Mouse (Mus musculus): ENCODE data around the gene Gpalpp1. TPM values are rescaled to one million over a fixed set of nuclear protein-coding genes. Genes with fewer than 3 reads are reported as not detected.
A peak's percentile ranks its signal among the peaks of the same experiment; 100 is the strongest.

The Gpalpp1 gene
- polyA plus RNA-seq, 1 experiment from 2014 or later = 9.7 TPM

DNA sequence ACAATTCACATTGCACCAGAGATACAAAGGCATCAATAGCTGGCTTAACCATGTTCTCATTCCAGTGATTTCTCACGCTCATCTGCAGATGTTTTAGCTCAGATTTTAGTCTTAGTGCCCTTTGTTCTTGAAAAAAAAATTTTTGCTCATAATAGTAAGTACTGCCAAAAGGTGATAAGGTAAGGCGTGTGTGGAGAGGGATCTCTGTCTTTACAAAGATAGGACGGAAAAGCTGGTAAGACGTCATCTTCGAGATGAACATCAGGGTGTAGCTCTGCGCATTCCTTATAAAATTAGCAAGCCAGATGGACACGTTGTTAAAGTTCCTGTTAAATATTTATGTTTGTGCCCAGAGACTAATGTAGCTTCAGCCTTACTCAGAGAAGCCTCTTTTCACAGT, 35.3 kb upstream of the Gpalpp1 start:
- no peak for TF ChIP-seq CTCF (IDR thresholded peaks at IDR 0.05; ENCODE audit: low read depth)
- Histone ChIP-seq H3K27ac (no peak overlapping the region), H3K36me3 (ENCODE audit: insufficient read depth, low read length) (no peaks in the 10 kb centered on the region), H3K4me3 (replicated peaks; ENCODE audit: low read depth, low read length) (no peak overlapping the region), H3K4me2 (ENCODE audit: low read length) (no peak overlapping the region), H3K9ac (ENCODE audit: low read depth, low read length) (no peak overlapping the region), H3K27me3 (ENCODE audit: insufficient read depth, low read length) (no peaks in the 10 kb centered on the region), H3K9me3 (replicated peaks; ENCODE audit: low read length) (no peaks in the 10 kb centered on the region), H3K4me1 (replicated peaks; ENCODE audit: insufficient read depth, low read length) (0 out of 2 replicates have a peak, but pooled peaks cover 9% of the 10 kb centered on the region)
- DNase-seq (ENCODE audit: low spot score) (no peak), ATAC-seq (replicated peaks; ENCODE audit: low FRiP score, low read depth) (no peak)
- 66% methylated on average over 7 of the region's 7 CpGs for WGBS

DNA sequence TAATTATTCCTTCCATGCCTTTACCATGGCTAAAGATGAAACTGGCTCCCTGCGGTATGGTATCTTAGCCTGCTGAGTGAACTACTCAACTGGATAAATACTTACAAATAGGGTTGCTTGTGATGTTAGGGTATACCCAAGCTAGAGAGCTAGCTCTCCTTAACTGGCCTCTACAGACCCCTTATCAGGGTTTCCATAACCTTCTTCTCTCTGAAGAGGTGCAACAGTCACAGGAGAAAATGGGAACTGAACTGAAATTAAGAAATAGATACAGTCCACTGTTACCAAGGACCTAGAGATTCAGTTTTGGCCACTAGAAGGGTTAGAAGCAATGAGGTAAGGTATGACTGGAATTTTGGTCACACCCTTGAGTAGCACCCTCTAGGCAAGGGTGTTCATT, 34.7 kb upstream of the Gpalpp1 start:
- no peak for TF ChIP-seq CTCF (IDR thresholded peaks at IDR 0.05; ENCODE audit: low read depth)
- 76% methylated on average over 1 of the region's 1 CpGs for WGBS

DNA sequence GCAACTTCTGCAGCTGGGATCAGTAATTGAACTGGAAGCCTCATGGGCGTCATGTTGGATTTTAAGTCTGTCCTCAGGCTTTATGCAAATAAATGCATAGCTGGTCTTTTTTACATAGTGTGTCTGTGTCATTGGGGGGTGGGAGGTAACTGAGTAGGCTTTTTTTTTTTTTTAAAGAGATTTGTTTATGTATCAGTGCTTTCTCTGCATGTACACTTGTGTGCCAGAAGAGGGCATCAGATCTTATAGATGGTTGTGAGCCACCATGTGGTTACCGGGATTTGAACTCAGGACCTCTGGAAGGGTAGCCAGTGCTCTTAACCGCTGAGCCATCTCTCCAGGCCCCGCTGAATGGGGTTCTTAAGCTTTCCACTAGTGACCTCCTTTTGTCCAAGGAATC, 24.4 kb upstream of the Gpalpp1 start:
- H3K4me1 ChIP-seq (replicated peaks; ENCODE audit: insufficient read depth, low read length) = no peaks in the 10 kb centered on the region
- H3K4me3 ChIP-seq (replicated peaks; ENCODE audit: low read depth, low read length) = no peak overlapping the region
- H3K27ac ChIP-seq = no peak overlapping the region
- ATAC-seq (replicated peaks; ENCODE audit: low FRiP score, low read depth) (no peak), DNase-seq (ENCODE audit: low spot score) (no peak)
- H3K9me3 ChIP-seq (replicated peaks; ENCODE audit: low read length) = no peaks in the 10 kb centered on the region
- H3K36me3 ChIP-seq (ENCODE audit: insufficient read depth, low read length) = peaks cover 49% of the 10 kb centered on the region
- no peak overlapping the region for H3K4me2 ChIP-seq (ENCODE audit: low read length)
- TF ChIP-seq CTCF (IDR thresholded peaks at IDR 0.05; ENCODE audit: low read depth) = peak; percentile 33
- no peaks in the 10 kb centered on the region for H3K27me3 ChIP-seq (ENCODE audit: insufficient read depth, low read length)
- H3K9ac ChIP-seq (ENCODE audit: low read depth, low read length) = no peak overlapping the region
- 89% methylated on average over 4 of the region's 4 CpGs for WGBS

More for the DNA sequence above, 34.7 kb upstream of the Gpalpp1 start:
- H3K4me2 ChIP-seq (ENCODE audit: low read length) = no peak overlapping the region
- 0 out of 2 replicates have a peak, but pooled peaks cover 3% of the 10 kb centered on the region for H3K4me1 ChIP-seq (replicated peaks; ENCODE audit: insufficient read depth, low read length)
- H3K36me3 ChIP-seq (ENCODE audit: insufficient read depth, low read length) = no peaks in the 10 kb centered on the region
- ATAC-seq (replicated peaks; ENCODE audit: low FRiP score, low read depth) (no peak), DNase-seq (ENCODE audit: low spot score) (no peak)
- no peak overlapping the region for H3K4me3 ChIP-seq (replicated peaks; ENCODE audit: low read depth, low read length)
- H3K9ac ChIP-seq (ENCODE audit: low read depth, low read length) = no peak overlapping the region
- no peaks in the 10 kb centered on the region for H3K27me3 ChIP-seq (ENCODE audit: insufficient read depth, low read length)
- H3K27ac ChIP-seq = no peak overlapping the region
- H3K9me3 ChIP-seq (replicated peaks; ENCODE audit: low read length) = no peaks in the 10 kb centered on the region

DNA sequence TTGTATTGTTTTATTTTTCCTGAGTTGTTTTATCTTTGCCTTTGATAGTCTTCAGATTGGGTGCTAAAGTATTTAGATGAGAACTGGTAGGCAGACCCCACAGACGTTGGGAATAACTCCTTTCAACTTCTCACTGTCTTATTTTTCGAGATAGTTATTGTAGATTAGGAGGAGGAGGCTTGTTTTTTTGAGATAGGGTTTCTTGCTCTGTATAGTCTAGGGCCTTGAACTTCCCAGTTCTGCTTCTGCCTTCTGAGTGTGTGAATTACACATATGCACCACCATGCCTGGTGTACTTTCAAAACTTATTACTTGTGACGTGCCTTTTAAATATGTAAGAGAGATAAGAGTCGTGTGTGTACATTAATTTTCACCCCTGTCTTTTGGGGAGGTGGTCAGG, 17.6 kb upstream of the Gpalpp1 start:
- Histone ChIP-seq H3K9ac (ENCODE audit: low read depth, low read length) (no peak overlapping the region), H3K9me3 (replicated peaks; ENCODE audit: low read length) (no peaks in the 10 kb centered on the region), H3K4me3 (replicated peaks; ENCODE audit: low read depth, low read length) (no peak overlapping the region), H3K27ac (no peak overlapping the region), H3K27me3 (ENCODE audit: insufficient read depth, low read length) (no peaks in the 10 kb centered on the region), H3K4me1 (replicated peaks; ENCODE audit: insufficient read depth, low read length) (no peaks in the 10 kb centered on the region), H3K36me3 (ENCODE audit: insufficient read depth, low read length) (peaks cover 59% of the 10 kb centered on the region), H3K4me2 (ENCODE audit: low read length) (no peak overlapping the region)
- ATAC-seq (replicated peaks; ENCODE audit: low FRiP score, low read depth) (no peak), DNase-seq (ENCODE audit: low spot score) (no peak)
- TF ChIP-seq CTCF (IDR thresholded peaks at IDR 0.05; ENCODE audit: low read depth) = no peak
- WGBS = 67% methylated on average over 4 of the region's 4 CpGs

DNA sequence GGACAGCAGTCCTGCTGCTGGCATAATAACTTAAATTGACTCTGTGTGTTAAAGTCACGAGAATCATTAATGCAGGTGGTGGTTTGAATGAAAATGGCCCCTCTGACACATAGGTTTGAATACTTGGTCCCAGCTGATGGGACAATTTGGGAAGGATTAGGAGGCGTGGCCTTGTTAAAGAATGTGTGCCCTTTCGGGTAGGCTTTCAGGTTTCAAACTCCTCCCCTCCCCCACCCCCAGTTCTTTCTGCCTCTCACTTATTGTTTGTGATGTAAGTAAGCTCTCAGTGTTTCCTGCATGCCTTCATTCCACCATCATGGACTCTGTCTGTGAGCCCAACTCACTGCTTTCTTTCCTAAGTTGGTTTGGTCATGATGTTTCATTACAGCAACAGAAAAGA, 16.8 kb upstream of the Gpalpp1 start:
- peaks cover 50% of the 10 kb centered on the region for H3K36me3 ChIP-seq (ENCODE audit: insufficient read depth, low read length)
- DNase-seq (ENCODE audit: low spot score) (no peak), ATAC-seq (replicated peaks; ENCODE audit: low FRiP score, low read depth) (no peak)
- no peak overlapping the region for H3K4me3 ChIP-seq (replicated peaks; ENCODE audit: low read depth, low read length)
- no peak for TF ChIP-seq CTCF (IDR thresholded peaks at IDR 0.05; ENCODE audit: low read depth)
- 90% methylated on average over 3 of the region's 3 CpGs for whole genome bisulfite sequencing
- H3K9ac ChIP-seq (ENCODE audit: low read depth, low read length) = no peak overlapping the region
- H3K27me3 ChIP-seq (ENCODE audit: insufficient read depth, low read length) = no peaks in the 10 kb centered on the region
- H3K4me2 ChIP-seq (ENCODE audit: low read length) = no peak overlapping the region
- H3K27ac ChIP-seq = no peak overlapping the region
- no peaks in the 10 kb centered on the region for H3K9me3 ChIP-seq (replicated peaks; ENCODE audit: low read length)
- no peaks in the 10 kb centered on the region for H3K4me1 ChIP-seq (replicated peaks; ENCODE audit: insufficient read depth, low read length)

- 91% methylated on average over 8 of the region's 8 CpGs for WGBS
- Histone ChIP-seq H3K27ac (no peak overlapping the region), H3K27me3 (ENCODE audit: insufficient read depth, low read length) (no peaks in the 10 kb centered on the region), H3K4me3 (replicated peaks; ENCODE audit: low read depth, low read length) (no peak overlapping the region), H3K9ac (ENCODE audit: low read depth, low read length) (no peak overlapping the region), H3K9me3 (replicated peaks; ENCODE audit: low read length) (no peaks in the 10 kb centered on the region), H3K36me3 (ENCODE audit: insufficient read depth, low read length) (peaks cover 46% of the 10 kb centered on the region), H3K4me1 (replicated peaks; ENCODE audit: insufficient read depth, low read length) (no peaks in the 10 kb centered on the region), H3K4me2 (ENCODE audit: low read length) (no peak overlapping the region)
- TF ChIP-seq CTCF (IDR thresholded peaks at IDR 0.05; ENCODE audit: low read depth) = no peak
- DNase-seq (ENCODE audit: low spot score) (no peak), ATAC-seq (replicated peaks; ENCODE audit: low FRiP score, low read depth) (no peak)
Measured at GRCm38 (mm10) chr14:76122663-76123058, 12.1 kb upstream of the Gpalpp1 start.
